Mouse (Mus musculus) liver, embryonic 18 days (tissue): ENCODE data around the gene 4933411K16Rik. TPM values are rescaled to one million over a fixed set of nuclear protein-coding genes. Genes with fewer than 3 reads are reported as not detected.

Source experiments
- polyA plus RNA-seq: library from polyadenylated mRNA; depleted of rRNA; stranded (reverse); fragments of >200 nt; gene quantifications from 2 replicates; pipeline ENCODE4 v1.2.3, GENCODE M21; 2012; rRNA removed

Gene 4933411K16Rik
- polyA plus RNA-seq: 1.8 and 2.4 TPM in 2 replicates

GRCm38 (mm10) chr19:42051948-42052347 lies at the start of gene 4933411K16Rik:
Gene 4933411K16Rik (plus strand): TSS chr19:42052248.

GRCm38 (mm10) chr19:42035456-42036248 lies 16.4 kb upstream of the 4933411K16Rik start, which contains the start of gene Ankrd2:
Gene Ankrd2 (plus strand): TSS chr19:42036000.

GRCm38 (mm10) chr19:42045269-42046102 lies 6.6 kb upstream of the 4933411K16Rik start, which contains the start of gene Hoga1:
Gene Hoga1 (plus strand): TSS chr19:42045610.

GRCm38 (mm10) chr19:42086166-42086565 lies 34.1 kb downstream of the 4933411K16Rik start, which contains the start of gene Morn4:
Gene Morn4 (minus strand): TSS chr19:42086357.

GRCm38 (mm10) chr19:42089748-42090595 lies 37.9 kb downstream of the 4933411K16Rik start, which contains the start of gene Pi4k2a:
Gene Pi4k2a (plus strand): TSS chr19:42090470.

Other genes starting within 250 kb of the 4933411K16Rik start
- 1.7 and 2.3 TPM in 2 replicates for gene Frat1, start 222.3 kb upstream of the 4933411K16Rik start, polyA plus RNA-seq
- 3.1 and 4.1 TPM in 2 replicates for gene Frat2, start 204.1 kb upstream of the 4933411K16Rik start, polyA plus RNA-seq
- gene Rrp12, start 156.1 kb upstream of the 4933411K16Rik start, polyA plus RNA-seq: 3.2 and 3.8 TPM in 2 replicates
- gene Pgam1, start 140.3 kb upstream of the 4933411K16Rik start, polyA plus RNA-seq: 366 and 408 TPM in 2 replicates
- 13.8 and 14.0 TPM in 2 replicates for gene Exosc1, start 118.8 kb upstream of the 4933411K16Rik start, polyA plus RNA-seq
- gene Zdhhc16, start 118.8 kb upstream of the 4933411K16Rik start, polyA plus RNA-seq: 20.9 and 21.9 TPM in 2 replicates
- gene Mms19, start 71.1 kb upstream of the 4933411K16Rik start, polyA plus RNA-seq: 18.2 and 22.0 TPM in 2 replicates
- gene Ubtd1, start 70.5 kb upstream of the 4933411K16Rik start, polyA plus RNA-seq: 9.3 TPM in 2 replicates
- 0.05 and 0.06 TPM in 2 replicates for gene Ankrd2, start 16.2 kb upstream of the 4933411K16Rik start, polyA plus RNA-seq
- 73.2 and 87.5 TPM in 2 replicates for gene Hoga1, start 6.6 kb upstream of the 4933411K16Rik start, polyA plus RNA-seq
- 1.1 TPM in 2 replicates for gene Morn4, start 34.1 kb downstream of the 4933411K16Rik start, polyA plus RNA-seq
- 16.6 and 17.3 TPM in 2 replicates for gene Pi4k2a, start 38.2 kb downstream of the 4933411K16Rik start, polyA plus RNA-seq
- gene Avpi1, start 76.8 kb downstream of the 4933411K16Rik start, polyA plus RNA-seq: 23.1 and 28.3 TPM in 2 replicates
- gene Marveld1, start 95.2 kb downstream of the 4933411K16Rik start, polyA plus RNA-seq: 17.8 and 21.1 TPM in 2 replicates
- 12.2 and 16.6 TPM in 2 replicates for gene Zfyve27, start 111.7 kb downstream of the 4933411K16Rik start, polyA plus RNA-seq
- not detected in 2 replicates for gene Sfrp5, start 150.0 kb downstream of the 4933411K16Rik start, polyA plus RNA-seq
- gene Golga7b, start 195.3 kb downstream of the 4933411K16Rik start, polyA plus RNA-seq: not detected in 2 replicates